Mouse (Mus musculus): ENCODE results near the gene Fut8. TPM values are rescaled to one million over a fixed set of nuclear protein-coding genes. Genes with fewer than 3 reads are reported as not detected.
"Not testable (repeated sequence)": the region's sequence is repeated elsewhere in the genome, so short reads cannot be mapped to it uniquely, and the experiment has no call there.

The Fut8 gene
- polyA plus RNA-seq, 1 experiment, result 14.8 TPM

DNA sequence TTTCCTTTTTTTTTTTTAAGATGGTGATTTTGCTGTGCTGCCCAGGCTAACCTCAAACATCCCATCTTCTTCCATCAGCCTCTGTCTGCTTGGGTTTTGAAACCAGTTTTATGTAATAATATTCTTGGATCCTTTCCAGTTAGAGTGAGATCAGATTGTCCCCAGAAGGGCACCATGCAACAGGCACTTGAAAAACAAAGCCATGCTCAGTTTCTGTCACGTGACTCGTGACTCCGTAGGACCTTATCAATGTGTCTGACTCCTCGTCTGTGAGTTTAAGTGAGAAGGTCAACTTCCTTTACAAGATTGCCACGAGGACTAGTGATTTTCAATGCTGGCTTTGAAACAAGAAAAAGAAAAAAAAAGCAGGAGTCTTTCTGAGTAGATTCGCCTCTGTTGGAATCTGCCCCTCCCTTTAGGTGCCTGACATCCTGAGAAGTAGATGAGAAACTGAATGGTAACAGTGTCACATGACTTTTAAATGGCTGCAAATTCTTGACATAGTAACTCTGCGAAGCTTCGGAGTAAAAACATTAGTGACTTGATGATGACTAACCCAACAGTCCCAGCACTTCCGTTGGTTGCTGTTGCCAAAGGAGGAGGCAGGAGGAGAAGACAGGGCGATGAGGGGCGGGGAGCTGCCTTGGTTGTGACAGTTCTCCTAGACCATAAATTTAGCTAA is 21.3 kb upstream of the Fut8 start:
- WGBS, result 33% methylated on average over 11 of the region's 11 CpGs
- no peak for DNase-seq (ENCODE audit: low read depth, low spot score)

DNA sequence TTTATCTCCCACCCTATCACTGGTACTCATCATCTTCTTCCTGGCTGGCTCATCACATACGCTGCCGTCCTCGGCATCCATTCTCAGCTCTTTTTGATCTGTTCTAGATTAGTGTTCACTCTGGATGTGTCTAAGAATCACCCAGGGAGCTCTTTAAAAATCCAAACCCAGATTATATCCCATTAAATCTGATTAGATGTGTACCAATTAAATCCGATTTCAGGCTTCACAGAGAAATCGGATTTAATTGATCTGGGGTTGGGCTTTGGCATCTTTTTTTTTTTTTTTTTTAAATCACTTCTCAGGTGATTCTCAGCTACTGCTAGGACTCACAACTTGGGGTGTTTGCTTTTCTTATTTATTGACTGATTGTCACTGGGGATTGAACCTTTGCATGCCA is 17.3 kb upstream of the Fut8 start:
- DNase-seq (ENCODE audit: low read depth, low spot score), result no peak
- 72% methylated on average over 5 of the region's 5 CpGs for WGBS

DNA sequence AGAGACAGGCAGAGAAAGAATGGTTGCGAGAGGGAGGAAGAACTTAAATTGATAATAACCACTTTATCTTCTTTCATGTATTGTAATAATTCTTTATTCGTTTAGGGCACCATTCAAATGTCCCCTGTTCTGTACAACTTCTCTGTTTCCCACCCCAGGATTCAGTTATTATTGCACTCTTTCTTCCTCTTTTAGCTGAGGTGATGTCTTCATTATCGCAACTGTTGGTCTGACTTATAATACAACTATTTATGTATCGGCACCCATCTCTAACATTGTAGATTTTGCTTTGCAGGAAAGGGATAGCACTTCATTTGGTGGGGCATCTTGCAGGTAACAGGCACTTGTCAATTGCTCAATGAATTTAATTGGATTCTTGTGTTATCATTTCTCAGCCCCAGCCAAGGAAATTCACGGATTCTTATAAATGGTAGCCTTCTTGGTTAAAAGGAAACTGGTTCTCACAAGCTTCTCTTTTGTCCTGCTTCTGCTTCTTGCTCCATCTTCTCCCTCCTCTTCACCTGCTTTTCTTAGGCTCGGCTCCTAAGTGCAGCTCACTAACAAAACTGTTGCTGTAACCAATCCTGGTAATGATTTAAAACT is 15.6 kb upstream of the Fut8 start:
- no peak for DNase-seq (ENCODE audit: low read depth, low spot score)
- WGBS, result 87% methylated on average over 6 of the region's 6 CpGs

DNA sequence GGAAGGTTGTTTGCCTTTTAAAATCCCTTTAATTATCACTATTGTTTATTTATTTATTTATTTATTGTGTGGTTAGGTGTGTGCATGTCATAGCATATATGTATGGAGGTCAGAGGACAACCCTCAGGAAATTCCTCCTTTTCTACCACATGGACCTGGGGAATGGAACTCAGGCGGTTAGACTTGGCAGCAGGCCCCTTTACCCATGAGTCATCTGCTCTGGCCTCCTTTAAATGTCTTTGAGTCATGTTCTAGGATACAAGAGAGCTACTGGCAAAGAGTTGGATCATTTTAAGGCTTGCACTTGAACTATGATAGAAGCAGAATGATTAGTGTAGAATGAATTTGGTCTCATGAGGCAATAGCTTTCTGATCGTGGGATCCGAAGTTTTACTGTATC is 14.3 kb upstream of the Fut8 start:
- 54% methylated on average over 3 of the region's 3 CpGs for WGBS
- no peak for DNase-seq (ENCODE audit: low read depth, low spot score)

DNA sequence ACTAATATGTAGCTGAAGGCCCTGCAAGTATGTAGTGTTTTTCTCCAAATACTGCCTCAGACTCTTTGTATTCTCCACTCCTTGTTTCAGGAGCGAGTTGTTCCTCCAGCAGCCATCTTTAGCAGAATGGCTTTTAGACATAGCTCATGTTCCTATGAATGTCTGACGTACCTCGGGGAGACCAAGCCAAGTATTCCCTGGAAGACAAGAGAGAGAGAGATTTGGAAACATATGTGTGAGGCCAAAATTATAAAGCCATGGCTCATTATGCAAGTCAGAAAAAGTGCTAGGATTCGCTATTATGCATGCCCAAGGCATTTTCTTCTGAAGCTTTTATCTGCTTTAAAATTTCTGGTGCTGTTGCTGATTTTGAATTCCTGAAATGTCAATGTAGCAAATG is 13.8 kb upstream of the Fut8 start:
- no peak for DNase-seq (ENCODE audit: low read depth, low spot score)
- WGBS, result 95% methylated on average over 4 of the region's 4 CpGs

DNA sequence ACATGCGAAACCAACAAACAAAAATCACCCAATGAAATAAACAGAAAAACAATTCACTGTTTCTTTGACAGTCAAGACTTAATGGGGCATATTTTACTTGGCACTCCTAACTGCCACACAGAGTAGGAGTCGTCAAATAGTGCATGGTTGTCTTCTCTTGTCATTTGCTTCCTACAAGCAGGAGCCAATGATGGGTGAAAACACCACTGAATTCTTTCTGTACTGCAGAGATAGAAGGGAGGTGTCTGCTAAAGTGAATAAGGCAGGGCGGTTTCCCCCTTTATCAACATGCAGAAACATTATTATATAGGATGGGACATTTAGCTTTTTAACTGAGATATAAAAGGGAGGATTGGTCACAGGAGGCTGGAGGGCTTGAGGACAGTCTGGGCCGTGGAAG is 13.0 kb upstream of the Fut8 start:
- WGBS, result 75% methylated on average over 4 of the region's 4 CpGs
- no peak for DNase-seq (ENCODE audit: low read depth, low spot score)

DNA sequence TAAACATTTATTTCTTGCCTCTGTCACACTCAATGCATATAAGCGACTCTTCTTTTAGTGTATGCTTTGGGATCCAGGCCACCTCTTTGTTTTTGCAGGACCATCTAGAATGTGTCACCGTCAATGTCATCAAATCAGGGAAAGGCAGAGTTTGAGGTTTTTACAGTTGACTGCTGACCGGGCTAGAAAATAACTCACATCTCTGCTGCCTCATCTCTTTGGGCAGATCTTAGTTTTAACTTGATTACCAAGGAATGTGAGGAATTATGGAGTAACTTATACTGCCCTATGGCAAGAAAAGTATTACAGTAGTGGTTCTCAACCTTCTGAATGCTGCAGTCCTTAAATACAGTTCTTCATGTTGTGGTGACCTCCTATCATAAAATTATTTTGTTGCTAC is 12.2 kb upstream of the Fut8 start:
- DNase-seq (ENCODE audit: low read depth, low spot score), result no peak
- WGBS, result 84% methylated on average over 3 of the region's 3 CpGs

DNA sequence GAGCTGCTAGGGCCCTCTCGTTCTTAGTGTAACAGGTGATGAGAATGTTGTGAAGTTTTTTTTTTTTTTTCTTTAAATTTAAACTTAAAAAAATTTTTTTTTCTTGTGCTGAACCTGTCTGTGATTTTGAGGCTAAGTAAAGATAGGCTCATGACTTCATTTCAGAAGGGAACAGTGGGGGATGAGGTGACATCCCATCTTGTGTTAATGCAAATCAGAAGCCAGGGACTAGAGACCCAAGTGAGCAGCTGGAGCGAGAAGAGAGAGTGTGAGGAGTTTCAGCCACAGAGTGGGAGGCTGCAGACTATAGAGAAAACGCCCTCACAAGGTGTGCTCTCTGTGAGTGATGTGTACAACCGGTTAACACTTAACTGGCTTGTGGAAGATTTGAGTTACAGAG is 2.0 kb upstream of the Fut8 start:
- DNase-seq (ENCODE audit: low read depth, low spot score), result no peak
- WGBS, result 83% methylated on average over 4 of the region's 4 CpGs

DNA sequence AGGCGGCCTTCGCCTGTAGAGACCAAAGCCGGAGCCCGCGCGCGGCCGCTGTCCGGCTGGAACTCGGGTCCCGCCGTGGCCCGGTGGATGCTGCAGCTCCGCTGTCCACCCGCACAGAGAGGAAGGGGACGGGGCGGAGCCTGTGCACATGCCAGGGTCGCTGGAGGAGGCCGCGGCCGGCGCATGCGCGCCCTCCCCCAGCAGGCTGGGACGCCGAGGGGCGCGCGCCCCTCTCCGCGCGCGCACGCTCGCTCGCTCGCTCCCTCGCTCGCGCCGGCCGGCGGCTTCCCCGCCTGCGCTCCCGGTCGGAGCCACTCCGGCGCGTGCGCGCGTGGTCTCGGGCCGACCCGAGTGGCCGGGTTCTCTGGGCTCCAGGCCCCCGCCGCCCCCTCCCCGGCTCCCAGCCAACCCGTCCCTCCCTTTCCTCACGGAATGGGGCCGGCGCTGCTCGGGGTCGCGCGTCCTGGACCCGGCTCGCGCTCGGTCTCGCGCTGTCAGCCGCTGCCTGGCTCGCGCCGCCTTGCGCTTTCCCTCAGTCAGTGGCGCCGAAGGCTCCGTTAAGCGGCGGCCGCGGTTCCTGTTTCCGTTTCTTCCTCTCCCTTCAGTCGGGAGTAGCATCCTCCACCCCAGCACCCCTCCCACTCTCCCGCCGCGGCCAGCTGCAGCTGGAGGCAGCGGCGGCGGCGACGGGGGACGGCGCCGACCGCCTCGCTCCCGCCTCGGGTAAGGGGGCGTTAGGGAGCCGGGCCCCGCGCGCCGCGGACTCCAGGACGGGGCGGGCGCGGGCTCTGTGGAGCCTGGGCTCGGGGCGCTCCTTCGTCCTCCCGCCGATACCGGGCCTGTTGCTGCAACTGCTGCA is 835 bp downstream of the Fut8 start:
- WGBS, result under 1% methylated on average over 119 of the region's 120 CpGs
- peak; percentile 43 for DNase-seq (ENCODE audit: low read depth, low spot score)

DNA sequence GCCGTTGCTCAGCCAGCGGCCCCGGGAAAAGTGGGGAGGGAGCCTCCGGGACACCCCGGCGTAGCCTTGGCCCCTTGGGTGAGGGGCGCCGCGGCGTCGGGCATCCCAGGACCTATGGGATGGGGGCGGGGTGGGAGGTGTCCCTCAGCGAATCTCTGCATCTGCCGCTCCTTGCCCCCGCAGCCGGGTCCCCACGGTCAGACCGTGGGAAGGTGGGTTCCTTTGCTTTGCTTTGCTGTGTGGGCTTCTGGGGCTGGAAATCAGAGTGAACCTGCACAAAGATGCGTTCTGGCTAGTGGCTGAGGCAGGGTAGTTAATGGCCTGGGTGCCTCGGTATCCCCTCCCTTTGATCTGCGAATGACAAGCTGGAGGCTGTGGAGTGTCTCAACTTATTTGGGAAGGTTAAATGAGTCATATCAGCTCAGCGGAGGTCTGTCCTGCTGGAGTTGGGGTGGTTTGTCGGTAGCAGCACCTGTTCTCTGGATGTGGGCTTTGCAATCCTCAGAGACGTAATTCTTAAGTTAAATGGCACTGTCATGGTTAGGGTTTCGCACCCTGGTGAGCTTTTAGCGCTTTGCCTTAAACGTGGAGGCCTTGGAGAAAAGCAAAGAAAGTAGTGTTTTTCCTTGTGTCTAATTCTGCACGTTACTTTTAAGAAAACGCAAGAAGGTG is 1.6 kb downstream of the Fut8 start:
- DNase-seq (ENCODE audit: low read depth, low spot score), result no peak

DNA sequence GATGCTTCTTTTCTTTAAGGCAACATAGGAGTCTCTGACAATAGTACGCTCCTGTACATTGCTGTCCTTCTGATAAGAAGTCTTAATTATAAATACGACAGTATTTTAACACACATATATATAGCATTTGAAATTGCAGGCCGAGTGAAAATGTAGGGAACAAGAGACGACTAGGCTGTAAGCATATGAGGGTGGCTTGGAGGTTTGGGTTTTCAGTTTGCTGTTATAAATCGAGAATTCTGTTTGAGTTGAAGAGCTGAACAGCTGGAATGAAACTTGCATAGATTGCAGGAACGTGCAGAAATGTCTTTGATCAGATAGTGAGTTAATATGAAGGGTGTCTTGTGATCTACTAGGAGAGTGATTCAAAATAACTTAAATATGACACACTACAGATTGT is 2.4 kb downstream of the Fut8 start:
- 20% methylated on average over 6 of the region's 6 CpGs for WGBS
- DNase-seq (ENCODE audit: low read depth, low spot score), result no peak

More for the DNA sequence above, 1.6 kb downstream of the Fut8 start:
- WGBS, result under 1% methylated on average over 29 of the region's 29 CpGs

DNA sequence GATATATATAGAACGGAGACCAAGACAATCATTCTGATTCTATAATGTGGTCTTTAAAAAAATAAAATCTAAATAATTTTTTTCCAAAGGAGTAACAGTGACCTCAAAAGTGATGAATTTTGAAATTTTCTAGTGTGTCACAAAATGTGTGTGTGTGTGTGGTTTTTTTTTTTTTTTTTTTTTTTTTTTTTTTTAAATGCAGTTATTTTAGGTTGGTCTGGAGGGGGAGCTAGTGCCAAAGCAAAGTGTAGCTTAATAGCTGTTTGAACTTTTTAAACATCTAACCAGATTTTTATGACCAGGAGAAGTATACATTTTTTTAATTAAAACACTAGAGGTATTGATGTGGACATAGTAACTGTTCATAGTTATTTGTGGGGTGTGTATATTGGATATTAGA is 2.9 kb downstream of the Fut8 start:
- DNase-seq (ENCODE audit: low read depth, low spot score), result no peak
- WGBS, result 32% methylated on average over 1 of the region's 1 CpGs

DNA sequence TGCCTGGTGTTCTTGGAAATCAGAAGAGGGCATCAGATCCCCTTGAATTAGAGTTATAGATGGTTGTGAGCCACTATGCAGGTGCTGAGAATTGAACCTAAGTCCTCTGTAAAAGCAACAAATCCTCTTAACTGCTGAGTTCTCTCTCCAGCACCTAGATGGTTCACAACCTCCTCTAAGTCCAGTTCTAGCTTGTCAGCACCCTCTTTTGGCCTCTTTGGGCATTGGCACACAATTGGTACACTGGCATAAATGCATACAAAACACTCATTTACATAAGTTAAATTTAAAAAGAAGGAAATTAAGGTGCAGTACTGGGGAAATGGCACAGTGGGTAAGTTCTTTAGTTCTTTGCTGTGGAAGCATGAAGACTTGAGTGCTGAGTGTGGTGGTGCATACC is 24.7 kb downstream of the Fut8 start:
- DNase-seq (ENCODE audit: low read depth, low spot score), result peak; percentile 19

DNA sequence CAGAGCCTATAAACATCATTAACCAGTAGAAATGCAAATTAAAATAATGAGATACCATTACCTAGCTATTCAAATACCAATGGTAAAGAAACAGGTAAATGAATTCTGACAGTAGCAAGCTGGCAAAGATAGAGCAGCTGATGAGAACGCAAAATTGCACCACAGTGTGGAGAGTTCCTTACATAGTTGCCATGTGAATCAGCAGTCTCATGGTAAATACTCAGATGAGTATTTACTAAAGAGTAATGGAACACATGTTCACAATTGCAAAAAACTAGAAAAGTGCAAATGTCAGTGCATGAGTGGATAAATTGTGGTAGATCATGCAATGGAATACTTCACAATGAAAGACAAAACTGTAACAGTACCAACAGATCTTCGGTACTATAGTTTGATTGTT is 25.9 kb downstream of the Fut8 start:
- DNase-seq (ENCODE audit: low read depth, low spot score), result no peak
- 65% methylated on average over 2 of the region's 2 CpGs for WGBS

DNA sequence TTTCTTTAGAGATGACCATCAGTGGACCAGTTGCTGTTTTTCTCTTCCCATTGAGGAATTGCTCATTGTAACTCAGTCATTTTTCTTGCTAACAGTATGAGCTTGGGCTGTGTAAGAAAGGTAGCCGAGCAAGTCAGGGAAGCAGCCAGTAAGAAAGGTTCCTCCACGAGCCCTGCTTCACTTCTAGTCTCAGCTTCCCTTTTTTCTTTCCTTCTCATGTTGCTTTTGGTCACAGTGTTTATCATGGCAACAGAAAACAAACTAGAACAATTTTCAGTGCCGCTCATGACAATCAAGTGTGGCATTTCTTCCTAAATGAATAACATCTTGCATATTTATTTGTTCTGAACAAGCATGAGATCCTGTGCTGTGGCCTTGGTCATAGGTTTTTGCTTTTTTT is 32.8 kb downstream of the Fut8 start:
- WGBS, result 84% methylated on average over 3 of the region's 3 CpGs
- DNase-seq (ENCODE audit: low read depth, low spot score), result no peak

DNA sequence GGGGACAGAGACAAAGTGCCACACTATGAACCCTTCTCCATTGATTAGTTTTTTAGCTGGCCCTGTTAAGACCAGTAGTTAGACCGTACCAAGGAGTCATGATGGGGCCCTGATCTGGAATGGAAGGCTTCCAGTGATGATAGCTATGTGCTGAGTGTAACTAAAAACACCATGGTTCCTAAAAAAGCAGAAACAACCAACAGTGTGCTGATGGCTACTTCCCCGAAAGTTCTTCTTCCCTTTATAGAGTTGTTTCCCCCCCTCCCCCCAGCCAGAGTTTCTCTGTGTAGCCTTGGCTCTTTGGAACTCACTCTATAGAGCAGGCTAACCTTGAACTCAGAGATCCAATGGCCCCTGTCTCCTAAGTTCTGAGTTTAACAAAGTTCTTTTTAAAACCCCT is 50.6 kb downstream of the Fut8 start:
- 97% methylated on average over 2 of the region's 2 CpGs for WGBS
- no peak for DNase-seq (ENCODE audit: low read depth, low spot score)

DNA sequence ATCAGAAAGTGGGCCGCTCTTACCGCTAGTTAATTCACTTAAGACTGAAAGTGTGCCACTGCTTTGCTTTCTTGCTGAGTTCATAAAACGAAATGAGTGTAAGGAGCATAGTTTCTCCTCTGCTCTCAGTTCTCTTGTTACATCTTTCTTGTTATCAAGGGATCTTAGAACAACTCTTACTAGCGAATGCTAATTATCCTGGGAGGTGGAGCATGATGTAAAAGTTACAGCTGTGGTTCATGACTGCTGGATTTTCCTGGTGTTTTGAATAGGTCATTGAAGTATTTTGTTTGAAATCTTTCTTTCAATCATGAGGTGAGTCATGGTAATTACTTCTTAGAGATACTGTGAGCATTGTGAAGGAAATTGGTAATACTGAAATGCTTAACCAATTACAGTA is 53.1 kb downstream of the Fut8 start:
- no peak for DNase-seq (ENCODE audit: low read depth, low spot score)

DNA sequence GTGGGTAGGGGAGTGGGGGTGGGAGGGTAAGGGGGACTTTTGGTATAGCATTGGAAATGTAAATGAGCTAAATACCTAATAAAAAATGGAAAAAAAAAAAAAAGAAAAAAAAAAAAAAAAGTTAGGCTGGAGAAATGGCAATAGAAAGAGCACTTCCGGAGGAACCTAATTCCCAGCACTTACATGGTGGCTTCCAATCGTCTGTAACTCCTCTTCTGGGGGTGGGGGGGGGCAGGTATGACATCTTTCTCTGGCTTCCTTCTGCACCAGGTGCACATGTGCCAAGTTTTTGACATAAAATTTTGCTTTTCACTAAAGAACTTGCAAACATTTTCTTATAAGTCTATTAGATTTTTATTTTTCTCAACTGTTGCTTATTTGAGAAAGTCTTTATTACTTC is 53.9 kb downstream of the Fut8 start:
- not testable (repeated sequence) for DNase-seq (ENCODE audit: low read depth, low spot score)
- 50% methylated on average over 2 of the region's 2 CpGs for WGBS

More for the DNA sequence above, 53.1 kb downstream of the Fut8 start:
- 70% methylated on average over 4 of the region's 4 CpGs for WGBS

DNA sequence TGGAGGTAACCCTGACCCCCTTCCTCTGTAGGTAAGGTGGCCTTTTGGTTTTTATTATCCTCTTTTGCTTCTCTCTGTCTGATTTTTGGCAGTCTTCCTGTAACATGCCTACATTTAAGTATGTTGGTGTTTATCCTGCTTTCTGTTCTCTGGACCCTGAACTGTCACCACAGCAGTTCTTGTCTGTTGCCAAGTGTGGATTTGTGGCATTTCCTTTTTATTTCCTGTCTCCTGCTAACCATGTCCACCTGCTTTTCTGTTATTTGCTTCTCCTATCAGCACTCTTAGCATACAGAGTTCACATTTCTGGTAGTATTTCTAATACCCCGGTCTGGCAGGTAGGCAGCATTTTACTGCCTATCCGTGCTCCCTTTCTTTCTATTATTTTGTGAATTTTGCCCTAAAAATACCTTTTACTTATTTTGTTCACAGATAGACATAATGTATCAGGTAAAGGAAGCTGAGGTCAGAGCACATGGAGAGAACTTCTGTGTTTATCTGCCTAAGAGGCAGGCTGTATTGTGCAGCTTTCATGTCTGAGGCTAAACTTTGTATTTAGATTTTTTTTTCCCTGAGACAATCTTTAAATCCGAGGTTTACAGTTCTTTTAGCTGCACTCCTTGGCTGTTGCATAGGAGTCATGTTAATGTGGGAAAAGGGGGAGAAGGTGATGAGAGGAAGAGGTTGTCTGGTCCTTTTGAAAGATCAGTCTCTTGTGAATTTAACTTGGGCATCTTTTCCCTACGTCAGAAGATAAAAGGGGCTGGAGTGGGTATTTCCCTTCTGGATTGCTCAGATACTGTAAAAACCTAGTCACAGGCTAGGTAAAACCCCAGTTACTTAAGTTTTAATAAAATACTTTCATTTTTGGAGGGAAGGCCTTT is 54.7 kb downstream of the Fut8 start:
- no peak for DNase-seq (ENCODE audit: low read depth, low spot score)
- WGBS, result 45% methylated on average over 4 of the region's 4 CpGs

Measured in large intestine, adult 2 months (tissue).